Mouse (Mus musculus): ENCODE measurements around the gene Gstp2. TPM values are rescaled to one million over a fixed set of nuclear protein-coding genes. Genes with fewer than 3 reads are reported as not detected.

Gstp2 gene
- polyA plus RNA-seq, 1 experiment = 32.1 TPM

- H3K9me3 ChIP-seq (replicated peaks; ENCODE audit: control insufficient read depth, insufficient read depth, low read length, poor library complexity, severe bottlenecking) = no peaks in the 10 kb centered on the region
- H3K27me3 ChIP-seq (ENCODE audit: control insufficient read depth, insufficient read depth, low read length, poor library complexity, severe bottlenecking) = no peaks in the 10 kb centered on the region
- H3K4me3 ChIP-seq (ENCODE audit: low read depth, low read length) = peak overlapping the region; percentile 65
- H3K27ac ChIP-seq (ENCODE audit: insufficient read depth, low read length) = no peak overlapping the region
- no peak for TF ChIP-seq EP300 (IDR thresholded peaks at IDR 0.05; ENCODE audit: insufficient read depth, low read depth, low read length)
- no peak for TF ChIP-seq CTCF (IDR thresholded peaks at IDR 0.05; ENCODE audit: low read depth, low read length)
- TF ChIP-seq POLR2A (IDR thresholded peaks at IDR 0.05; ENCODE audit: insufficient read depth, low read length) = no peak
- H3K4me1 ChIP-seq (ENCODE audit: control insufficient read depth, insufficient read depth, low read length) = peaks cover 3% of the 10 kb centered on the region
- H3K36me3 ChIP-seq (ENCODE audit: control insufficient read depth, insufficient read depth, low read length, poor library complexity, severe bottlenecking) = no peaks in the 10 kb centered on the region
- H3K9ac ChIP-seq (ENCODE audit: low read depth, poor library complexity, severe bottlenecking) = peak overlapping the region; percentile 78; the same call in 1 of the 2 replicates
These were observed 46.6 kb downstream of the Gstp2 start for GRCm38 (mm10) chr19:3999121-3999730.

- no peak overlapping the region for H3K27ac ChIP-seq (ENCODE audit: insufficient read depth, low read length)
- H3K9me3 ChIP-seq (replicated peaks; ENCODE audit: control insufficient read depth, insufficient read depth, low read length, poor library complexity, severe bottlenecking) = no peaks in the 10 kb centered on the region
- peaks cover 3% of the 10 kb centered on the region for H3K4me1 ChIP-seq (ENCODE audit: control insufficient read depth, insufficient read depth, low read length)
- no peak overlapping the region for H3K9ac ChIP-seq (ENCODE audit: low read depth, poor library complexity, severe bottlenecking)
- no peaks in the 10 kb centered on the region for H3K27me3 ChIP-seq (ENCODE audit: control insufficient read depth, insufficient read depth, low read length, poor library complexity, severe bottlenecking)
- TF ChIP-seq POLR2A (IDR thresholded peaks at IDR 0.05; ENCODE audit: insufficient read depth, low read length) (no peak), CTCF (IDR thresholded peaks at IDR 0.05; ENCODE audit: low read depth, low read length) (no peak), EP300 (IDR thresholded peaks at IDR 0.05; ENCODE audit: insufficient read depth, low read depth, low read length) (no peak)
- no peaks in the 10 kb centered on the region for H3K36me3 ChIP-seq (ENCODE audit: control insufficient read depth, insufficient read depth, low read length, poor library complexity, severe bottlenecking)
- H3K4me3 ChIP-seq (ENCODE audit: low read depth, low read length) = no peak overlapping the region
These were observed 47.5 kb downstream of the Gstp2 start for GRCm38 (mm10) chr19:3998335-3998734.

- H3K36me3 ChIP-seq (ENCODE audit: control insufficient read depth, insufficient read depth, low read length, poor library complexity, severe bottlenecking) = no peaks in the 10 kb centered on the region
- H3K27me3 ChIP-seq (ENCODE audit: control insufficient read depth, insufficient read depth, low read length, poor library complexity, severe bottlenecking) = no peaks in the 10 kb centered on the region
- TF ChIP-seq EP300 (IDR thresholded peaks at IDR 0.05; ENCODE audit: insufficient read depth, low read depth, low read length) (no peak), POLR2A (IDR thresholded peaks at IDR 0.05; ENCODE audit: insufficient read depth, low read length) (no peak), CTCF (IDR thresholded peaks at IDR 0.05; ENCODE audit: low read depth, low read length) (no peak)
- H3K9me3 ChIP-seq (replicated peaks; ENCODE audit: control insufficient read depth, insufficient read depth, low read length, poor library complexity, severe bottlenecking) = no peaks in the 10 kb centered on the region
- H3K4me3 ChIP-seq (ENCODE audit: low read depth, low read length) = no peak overlapping the region
- H3K27ac ChIP-seq (ENCODE audit: insufficient read depth, low read length) = no peak overlapping the region
- no peak overlapping the region for H3K9ac ChIP-seq (ENCODE audit: low read depth, poor library complexity, severe bottlenecking)
- H3K4me1 ChIP-seq (ENCODE audit: control insufficient read depth, insufficient read depth, low read length) = no peaks in the 10 kb centered on the region
These were observed 48.6 kb downstream of the Gstp2 start for GRCm38 (mm10) chr19:3997231-3997630.

GRCm38 (mm10) chr19:3996747-3997146 lies 49.1 kb downstream of the Gstp2 start:
- TF ChIP-seq CTCF (IDR thresholded peaks at IDR 0.05; ENCODE audit: low read depth, low read length) (no peak), POLR2A (IDR thresholded peaks at IDR 0.05; ENCODE audit: insufficient read depth, low read length) (no peak), EP300 (IDR thresholded peaks at IDR 0.05; ENCODE audit: insufficient read depth, low read depth, low read length) (no peak)
- Histone ChIP-seq H3K27ac (ENCODE audit: insufficient read depth, low read length) (no peak overlapping the region), H3K4me1 (ENCODE audit: control insufficient read depth, insufficient read depth, low read length) (no peaks in the 10 kb centered on the region), H3K9ac (ENCODE audit: low read depth, poor library complexity, severe bottlenecking) (no peak overlapping the region), H3K4me3 (ENCODE audit: low read depth, low read length) (no peak overlapping the region), H3K9me3 (replicated peaks; ENCODE audit: control insufficient read depth, insufficient read depth, low read length, poor library complexity, severe bottlenecking) (no peaks in the 10 kb centered on the region), H3K36me3 (ENCODE audit: control insufficient read depth, insufficient read depth, low read length, poor library complexity, severe bottlenecking) (no peaks in the 10 kb centered on the region), H3K27me3 (ENCODE audit: control insufficient read depth, insufficient read depth, low read length, poor library complexity, severe bottlenecking) (no peaks in the 10 kb centered on the region)

- no peak overlapping the region for H3K4me3 ChIP-seq (ENCODE audit: low read depth, low read length)
- TF ChIP-seq POLR2A (IDR thresholded peaks at IDR 0.05; ENCODE audit: insufficient read depth, low read length) = no peak
- TF ChIP-seq CTCF (IDR thresholded peaks at IDR 0.05; ENCODE audit: low read depth, low read length) = no peak
- TF ChIP-seq EP300 (IDR thresholded peaks at IDR 0.05; ENCODE audit: insufficient read depth, low read depth, low read length) = no peak
- no peaks in the 10 kb centered on the region for H3K9me3 ChIP-seq (replicated peaks; ENCODE audit: control insufficient read depth, insufficient read depth, low read length, poor library complexity, severe bottlenecking)
- H3K27ac ChIP-seq (ENCODE audit: insufficient read depth, low read length) = no peak overlapping the region
- no peaks in the 10 kb centered on the region for H3K4me1 ChIP-seq (ENCODE audit: control insufficient read depth, insufficient read depth, low read length)
- no peaks in the 10 kb centered on the region for H3K36me3 ChIP-seq (ENCODE audit: control insufficient read depth, insufficient read depth, low read length, poor library complexity, severe bottlenecking)
- H3K9ac ChIP-seq (ENCODE audit: low read depth, poor library complexity, severe bottlenecking) = no peak overlapping the region
- H3K27me3 ChIP-seq (ENCODE audit: control insufficient read depth, insufficient read depth, low read length, poor library complexity, severe bottlenecking) = no peaks in the 10 kb centered on the region
These were observed 49.7 kb downstream of the Gstp2 start for GRCm38 (mm10) chr19:3996106-3996505.

GRCm38 (mm10) chr19:3995505-3995904 lies 50.3 kb downstream of the Gstp2 start:
- Histone ChIP-seq H3K27me3 (ENCODE audit: control insufficient read depth, insufficient read depth, low read length, poor library complexity, severe bottlenecking) (no peaks in the 10 kb centered on the region), H3K9me3 (replicated peaks; ENCODE audit: control insufficient read depth, insufficient read depth, low read length, poor library complexity, severe bottlenecking) (no peaks in the 10 kb centered on the region), H3K4me3 (ENCODE audit: low read depth, low read length) (no peak overlapping the region), H3K4me1 (ENCODE audit: control insufficient read depth, insufficient read depth, low read length) (no peaks in the 10 kb centered on the region), H3K27ac (ENCODE audit: insufficient read depth, low read length) (no peak overlapping the region), H3K9ac (ENCODE audit: low read depth, poor library complexity, severe bottlenecking) (no peak overlapping the region), H3K36me3 (ENCODE audit: control insufficient read depth, insufficient read depth, low read length, poor library complexity, severe bottlenecking) (no peaks in the 10 kb centered on the region)
- TF ChIP-seq CTCF (IDR thresholded peaks at IDR 0.05; ENCODE audit: low read depth, low read length) (no peak), POLR2A (IDR thresholded peaks at IDR 0.05; ENCODE audit: insufficient read depth, low read length) (no peak), EP300 (IDR thresholded peaks at IDR 0.05; ENCODE audit: insufficient read depth, low read depth, low read length) (no peak)
